Comparison of ENCODE assay signal across 23 mouse cellular contexts in the genomic region with DNA sequence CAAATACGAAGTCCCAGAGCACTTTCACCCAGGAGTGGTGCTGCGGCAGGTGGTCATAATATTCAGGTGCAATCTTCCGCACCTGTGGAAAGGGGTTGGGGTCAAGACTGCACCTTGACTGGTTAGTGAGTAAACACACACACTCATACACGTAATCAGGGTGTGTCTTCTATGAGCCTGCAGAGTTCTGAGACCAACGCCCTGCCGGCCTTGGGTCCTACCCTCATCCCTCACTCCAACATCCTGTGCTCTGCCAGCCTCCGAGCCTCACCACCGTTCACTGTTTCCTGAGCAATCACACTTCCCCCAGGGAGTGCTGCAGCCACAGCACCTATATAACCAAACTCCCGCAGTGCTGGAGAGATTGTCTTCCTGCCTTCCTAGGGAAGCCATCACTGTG. TPM values are rescaled to one million over a fixed set of nuclear protein-coding genes. Genes with fewer than 3 reads are reported as not detected.
A peak's percentile ranks its signal among the peaks of the same experiment; 100 is the strongest.
DNase-seq lines count a peak whose midpoint lies in the region; ATAC-seq and TF ChIP-seq lines count a peak whose summit lies in the region.
"Had no signal": no experiment of that assay in that cellular context is flagged by ENCODE, and none has a peak within 500 bp of the region (broad histone marks: within the 10 kb centered on the region; RNA-seq: fewer than 3 reads in every experiment).

No protein-coding gene starts in this region.

- no peak overlapping the region for H3K27ac ChIP-seq in hindbrain, embryonic 13.5 days
- no peak overlapping the region for H3K27ac ChIP-seq in hindbrain, embryonic 14.5 days
- H3K27ac ChIP-seq in intestine, embryonic 16.5 days (ENCODE audit: low read length) = peak overlapping the region; percentile 92
- peak overlapping the region; percentile 71; the same call in 1 of the 2 replicates for H3K27ac ChIP-seq in stomach, embryonic 14.5 days (ENCODE audit: low read length)
- H3K27ac ChIP-seq in forebrain, postnatal 0 days (ENCODE audit: low read depth, low read length) = no peak overlapping the region
- no peak overlapping the region for H3K27ac ChIP-seq in neural tube, embryonic 15.5 days (replicated peaks)
- H3K27ac ChIP-seq in left cerebral cortex, adult 2 months = no peak overlapping the region
- H3K27ac ChIP-seq: embryonic facial prominence, embryonic 12.5 days; forebrain, embryonic 15.5 days; heart, adult 2 months; heart, embryonic 15.5 days; hindbrain, embryonic 15.5 days had no signal

- H3K9ac ChIP-seq in hindbrain, embryonic 13.5 days = peak overlapping the region; percentile 19; the same call in 1 of the 2 replicates
- no peak overlapping the region for H3K9ac ChIP-seq in hindbrain, embryonic 14.5 days
- peak overlapping the region; percentile 36; the same call in 1 of the 2 replicates for H3K9ac ChIP-seq in intestine, embryonic 16.5 days (ENCODE audit: low read depth, low read length)
- no peak overlapping the region for H3K9ac ChIP-seq in stomach, embryonic 14.5 days (replicated peaks; ENCODE audit: low read depth, low read length)
- H3K9ac ChIP-seq in forebrain, postnatal 0 days = no peak overlapping the region
- H3K9ac ChIP-seq in neural tube, embryonic 15.5 days (replicated peaks) = no peak overlapping the region
- H3K9ac ChIP-seq: embryonic facial prominence, embryonic 12.5 days; forebrain, embryonic 15.5 days; heart, embryonic 15.5 days; hindbrain, embryonic 15.5 days had no signal

- no peak for TF ChIP-seq CTCF in forebrain, postnatal 0 days (IDR thresholded peaks at IDR 0.05; ENCODE audit: low read depth)
- no peak for TF ChIP-seq CTCF in left cerebral cortex, adult 2 months (IDR thresholded peaks at IDR 0.05)

- no peaks in the 10 kb centered on the region for H3K9me3 ChIP-seq in hindbrain, embryonic 13.5 days
- no peaks in the 10 kb centered on the region for H3K9me3 ChIP-seq in hindbrain, embryonic 14.5 days (ENCODE audit: control insufficient read depth, low read length)
- no peaks in the 10 kb centered on the region for H3K9me3 ChIP-seq in intestine, embryonic 16.5 days (ENCODE audit: control insufficient read depth, low read length)
- H3K9me3 ChIP-seq in stomach, embryonic 14.5 days (ENCODE audit: control insufficient read depth, low read depth, low read length) = no peaks in the 10 kb centered on the region
- no peaks in the 10 kb centered on the region for H3K9me3 ChIP-seq in forebrain, postnatal 0 days (ENCODE audit: low read length)
- no peaks in the 10 kb centered on the region for H3K9me3 ChIP-seq in neural tube, embryonic 15.5 days (replicated peaks)
- H3K9me3 ChIP-seq: embryonic facial prominence, embryonic 12.5 days; forebrain, embryonic 15.5 days; heart, embryonic 15.5 days; hindbrain, embryonic 15.5 days had no signal

- no peak overlapping the region for H3K4me2 ChIP-seq in hindbrain, embryonic 13.5 days
- H3K4me2 ChIP-seq in hindbrain, embryonic 14.5 days (replicated peaks) = no peak overlapping the region
- no peak overlapping the region for H3K4me2 ChIP-seq in intestine, embryonic 16.5 days (ENCODE audit: low read depth, low read length)
- no peak overlapping the region for H3K4me2 ChIP-seq in stomach, embryonic 14.5 days (replicated peaks; ENCODE audit: low read depth, low read length)
- no peak overlapping the region for H3K4me2 ChIP-seq in forebrain, postnatal 0 days (ENCODE audit: low read depth)
- H3K4me2 ChIP-seq in neural tube, embryonic 15.5 days = no peak overlapping the region
- H3K4me2 ChIP-seq: embryonic facial prominence, embryonic 12.5 days; forebrain, embryonic 15.5 days; heart, embryonic 11.5 days; heart, embryonic 15.5 days; hindbrain, embryonic 15.5 days had no signal

- H3K27me3 ChIP-seq in hindbrain, embryonic 13.5 days = no peaks in the 10 kb centered on the region
- H3K27me3 ChIP-seq in hindbrain, embryonic 14.5 days (ENCODE audit: control insufficient read depth, insufficient read depth, low read length) = no peaks in the 10 kb centered on the region
- H3K27me3 ChIP-seq in intestine, embryonic 16.5 days (replicated peaks; ENCODE audit: control insufficient read depth, insufficient read depth, low read length) = no peaks in the 10 kb centered on the region
- no peaks in the 10 kb centered on the region for H3K27me3 ChIP-seq in stomach, embryonic 14.5 days (ENCODE audit: control insufficient read depth, insufficient read depth, low read length)
- H3K27me3 ChIP-seq in forebrain, postnatal 0 days (ENCODE audit: insufficient read depth, low read length) = no peaks in the 10 kb centered on the region
- no peaks in the 10 kb centered on the region for H3K27me3 ChIP-seq in neural tube, embryonic 15.5 days (replicated peaks)
- H3K27me3 ChIP-seq: embryonic facial prominence, embryonic 12.5 days; forebrain, embryonic 15.5 days; heart, embryonic 15.5 days; hindbrain, embryonic 15.5 days had no signal

- H3K4me1 ChIP-seq in hindbrain, embryonic 13.5 days (replicated peaks) = no peaks in the 10 kb centered on the region
- no peaks in the 10 kb centered on the region for H3K4me1 ChIP-seq in hindbrain, embryonic 14.5 days (replicated peaks; ENCODE audit: control insufficient read depth, insufficient read depth, low read length)
- peaks cover 53% of the 10 kb centered on the region for H3K4me1 ChIP-seq in intestine, embryonic 16.5 days (ENCODE audit: control insufficient read depth, insufficient read depth, low read length)
- peaks cover 4% of the 10 kb centered on the region; the same call in 1 of the 2 replicates for H3K4me1 ChIP-seq in stomach, embryonic 14.5 days (ENCODE audit: control insufficient read depth, insufficient read depth, low read length)
- H3K4me1 ChIP-seq in forebrain, postnatal 0 days (ENCODE audit: insufficient read depth) = no peaks in the 10 kb centered on the region
- H3K4me1 ChIP-seq in neural tube, embryonic 15.5 days = no peaks in the 10 kb centered on the region
- H3K4me1 ChIP-seq: embryonic facial prominence, embryonic 12.5 days; forebrain, embryonic 15.5 days; hindbrain, embryonic 15.5 days had no signal

- no peak for ATAC-seq in hindbrain, embryonic 13.5 days (ENCODE audit: low FRiP score)
- ATAC-seq in hindbrain, embryonic 14.5 days (ENCODE audit: low FRiP score) = no peak
- ATAC-seq in intestine, embryonic 16.5 days = peak; percentile 19; the same call in 1 of the 2 replicates
- ATAC-seq in stomach, embryonic 14.5 days (ENCODE audit: insufficient number of reproducible peaks, insufficient read depth, low FRiP score, low read depth) = no peak
- no peak for ATAC-seq in forebrain, postnatal 0 days
- no peak for ATAC-seq in neural tube, embryonic 15.5 days (ENCODE audit: low FRiP score)
- ATAC-seq: forebrain, embryonic 15.5 days had no signal

- 82% methylated on average over 9 of the region's 9 CpGs for WGBS in hindbrain, embryonic 13.5 days
- WGBS in hindbrain, embryonic 14.5 days = 76% methylated on average over 9 of the region's 9 CpGs
- 59% methylated on average over 9 of the region's 9 CpGs for WGBS in intestine, embryonic 16.5 days
- WGBS in stomach, embryonic 14.5 days = 66% methylated on average over 9 of the region's 9 CpGs
- 85% methylated on average over 9 of the region's 9 CpGs for WGBS in forebrain, postnatal 0 days
- WGBS in neural tube, embryonic 15.5 days = 72% methylated on average over 9 of the region's 9 CpGs

- peaks cover 30% of the 10 kb centered on the region for H3K36me3 ChIP-seq in hindbrain, embryonic 13.5 days
- peaks cover 31% of the 10 kb centered on the region for H3K36me3 ChIP-seq in hindbrain, embryonic 14.5 days (replicated peaks; ENCODE audit: control insufficient read depth, insufficient read depth)
- peaks cover 2% of the 10 kb centered on the region; the same call in 1 of the 2 replicates for H3K36me3 ChIP-seq in intestine, embryonic 16.5 days (ENCODE audit: control insufficient read depth, insufficient read depth, low read length)
- H3K36me3 ChIP-seq in stomach, embryonic 14.5 days (ENCODE audit: control insufficient read depth, insufficient read depth, low read length) = peaks cover 8% of the 10 kb centered on the region
- peaks cover 26% of the 10 kb centered on the region for H3K36me3 ChIP-seq in forebrain, postnatal 0 days (ENCODE audit: insufficient read depth)
- peaks cover 14% of the 10 kb centered on the region for H3K36me3 ChIP-seq in neural tube, embryonic 15.5 days
- H3K36me3 ChIP-seq: G1E had no signal

- H3K4me3 ChIP-seq in hindbrain, embryonic 13.5 days = no peak overlapping the region
- H3K4me3 ChIP-seq in hindbrain, embryonic 14.5 days (replicated peaks; ENCODE audit: low read length) = no peak overlapping the region
- no peak overlapping the region for H3K4me3 ChIP-seq in intestine, embryonic 16.5 days (ENCODE audit: low read length)
- no peak overlapping the region for H3K4me3 ChIP-seq in stomach, embryonic 14.5 days (ENCODE audit: low read depth, low read length)
- no peak overlapping the region for H3K4me3 ChIP-seq in forebrain, postnatal 0 days (ENCODE audit: low read depth, low read length)
- H3K4me3 ChIP-seq in neural tube, embryonic 15.5 days (replicated peaks) = no peak overlapping the region
- H3K4me3 ChIP-seq in left cerebral cortex, adult 2 months = no peak overlapping the region
- H3K4me3 ChIP-seq: embryonic facial prominence, embryonic 12.5 days; forebrain, embryonic 15.5 days; heart, adult 2 months; heart, embryonic 15.5 days; hindbrain, embryonic 15.5 days had no signal

- no peak for DNase-seq in hindbrain, embryonic 14.5 days (ENCODE audit: low spot score)
- DNase-seq in forebrain, postnatal 0 days = no peak
- no peak for DNase-seq in left cerebral cortex, adult 2 months (ENCODE audit: extremely low spot score in 1 of 2, low spot score in 2 of 2)
- DNase-seq: adrenal gland, postnatal 10 days; B cell, adult 2 months; cerebellum, adult 11 months; cerebellum, adult 8-10 months; cerebellum, postnatal 14 days; gastrocnemius, postnatal 14 days; heart, adult 2 months; heart, postnatal 14 days had no signal

- intact Hi-C loops in left cerebral cortex, adult 2 months (cut with DNase I) = no loop called here

RNA-seq across cellular contexts. Expression of a gene that starts 11.6 kb away (rescaled TPM):
- 2.2 and 3.6 TPM in 2 replicates for polyA plus RNA-seq in hindbrain, embryonic 13.5 days (2015; fragmentation: Nextera tagmentation; extraction: Ambion mirVana)
- 1.2 and 2.1 TPM in 2 replicates for polyA plus RNA-seq in hindbrain, embryonic 14.5 days (2014; fragmentation: Nextera tagmentation; extraction: Ambion mirVana)
- 161 and 181 TPM in 2 replicates for polyA plus RNA-seq in intestine, embryonic 16.5 days (2015; fragmentation: Nextera tagmentation; extraction: Ambion mirVana)
- polyA plus RNA-seq in stomach, embryonic 14.5 days (2014; fragmentation: Nextera tagmentation; extraction: Ambion mirVana) = 17.3 and 17.9 TPM in 2 replicates
- 0.15 TPM in 1 of 2 replicates, not detected in the other for total RNA-seq in forebrain, postnatal 0 days (2014; rRNA removed)
- polyA plus RNA-seq in forebrain, postnatal 0 days (2015; fragmentation: Nextera tagmentation; extraction: Ambion mirVana) = 0.50 and 0.88 TPM in 2 replicates
- 2.4 and 8.7 TPM in 2 replicates for polyA plus RNA-seq in neural tube, embryonic 15.5 days (2015; fragmentation: Nextera tagmentation; extraction: Ambion mirVana)
- total RNA-seq in left cerebral cortex, adult 2 months (2021) = 1 to 10 TPM; 4.8 to 5.5 TPM
- total RNA-seq: adrenal gland, postnatal 10 days; common myeloid progenitor, adult 5-6 weeks; G1E; hematopoietic stem cell, adult 5-6 weeks had no signal
- polyA plus RNA-seq: G1E had no signal

Comparison
In these comparisons a context has a peak if more than half of its experiments do, and no peak if none do; other contexts are left out.
1. H3K9ac ChIP-seq: peak in hindbrain, embryonic 13.5 days (single experiment) and intestine, embryonic 16.5 days (single experiment); none in hindbrain, embryonic 14.5 days (single experiment), stomach, embryonic 14.5 days (single experiment), forebrain, postnatal 0 days (single experiment) and neural tube, embryonic 15.5 days (single experiment).
2. H3K27ac ChIP-seq: peak in intestine, embryonic 16.5 days (single experiment) and stomach, embryonic 14.5 days (single experiment); none in hindbrain, embryonic 13.5 days (single experiment), hindbrain, embryonic 14.5 days (single experiment), forebrain, postnatal 0 days (single experiment), neural tube, embryonic 15.5 days (single experiment) and left cerebral cortex, adult 2 months (single experiment).